Mouse (Mus musculus): ENCODE results near the gene Cdh6.

Gene Cdh6

GRCm38 (mm10) chr15:13173071-13173778, at the start of gene Cdh6:
Gene Cdh6, minus strand, starts transcription at chr15:13173675.
- DNase-seq: peak; percentile 2

GRCm38 (mm10) chr15:13219727-13220454, 46.4 kb upstream of the Cdh6 start:
- no peak for DNase-seq

- DNase-seq: no peak
These were observed 44.3 kb upstream of the Cdh6 start for GRCm38 (mm10) chr15:13217800-13218199.

GRCm38 (mm10) chr15:13217161-13217560, 43.7 kb upstream of the Cdh6 start:
- DNase-seq: no peak

GRCm38 (mm10) chr15:13212956-13213355, 39.5 kb upstream of the Cdh6 start:
- no peak for DNase-seq

GRCm38 (mm10) chr15:13212027-13212685, 38.7 kb upstream of the Cdh6 start:
- no peak for DNase-seq

- no peak for DNase-seq
These were observed 36.7 kb upstream of the Cdh6 start for GRCm38 (mm10) chr15:13210186-13210585.

GRCm38 (mm10) chr15:13208716-13209115, 35.2 kb upstream of the Cdh6 start:
- DNase-seq: no peak

- DNase-seq: no peak
These were observed 22.8 kb upstream of the Cdh6 start for GRCm38 (mm10) chr15:13196237-13196636.

GRCm38 (mm10) chr15:13194048-13194447, 20.6 kb upstream of the Cdh6 start:
- no peak for DNase-seq

- no peak for DNase-seq
These were observed 19.6 kb upstream of the Cdh6 start for GRCm38 (mm10) chr15:13193076-13193475.

- DNase-seq: no peak
These were observed 10.2 kb upstream of the Cdh6 start for GRCm38 (mm10) chr15:13183661-13184060.

- no peak for DNase-seq
These were observed 8.0 kb upstream of the Cdh6 start for GRCm38 (mm10) chr15:13181430-13181829.

GRCm38 (mm10) chr15:13181014-13181413, 7.5 kb upstream of the Cdh6 start:
- peak; percentile 22 for DNase-seq

- no peak for DNase-seq
These were observed 2.5 kb upstream of the Cdh6 start for GRCm38 (mm10) chr15:13175978-13176377.

GRCm38 (mm10) chr15:13174618-13174980, 1.1 kb upstream of the Cdh6 start:
- no peak for DNase-seq

GRCm38 (mm10) chr15:13173840-13174617, 554 bp upstream of the Cdh6 start:
- DNase-seq: no peak

- no peak for DNase-seq
These were observed 957 bp downstream of the Cdh6 start for GRCm38 (mm10) chr15:13172365-13173070.

- no peak for DNase-seq
These were observed 1.8 kb downstream of the Cdh6 start for GRCm38 (mm10) chr15:13171486-13172364.

- no peak for DNase-seq
These were observed 8.2 kb downstream of the Cdh6 start for GRCm38 (mm10) chr15:13165094-13165885.

GRCm38 (mm10) chr15:13155820-13156219, 17.7 kb downstream of the Cdh6 start:
- DNase-seq: no peak

All from lung, postnatal 36 days (tissue).